Mouse (Mus musculus): ENCODE measurements around the gene Apba3.

Gene Apba3

DNA sequence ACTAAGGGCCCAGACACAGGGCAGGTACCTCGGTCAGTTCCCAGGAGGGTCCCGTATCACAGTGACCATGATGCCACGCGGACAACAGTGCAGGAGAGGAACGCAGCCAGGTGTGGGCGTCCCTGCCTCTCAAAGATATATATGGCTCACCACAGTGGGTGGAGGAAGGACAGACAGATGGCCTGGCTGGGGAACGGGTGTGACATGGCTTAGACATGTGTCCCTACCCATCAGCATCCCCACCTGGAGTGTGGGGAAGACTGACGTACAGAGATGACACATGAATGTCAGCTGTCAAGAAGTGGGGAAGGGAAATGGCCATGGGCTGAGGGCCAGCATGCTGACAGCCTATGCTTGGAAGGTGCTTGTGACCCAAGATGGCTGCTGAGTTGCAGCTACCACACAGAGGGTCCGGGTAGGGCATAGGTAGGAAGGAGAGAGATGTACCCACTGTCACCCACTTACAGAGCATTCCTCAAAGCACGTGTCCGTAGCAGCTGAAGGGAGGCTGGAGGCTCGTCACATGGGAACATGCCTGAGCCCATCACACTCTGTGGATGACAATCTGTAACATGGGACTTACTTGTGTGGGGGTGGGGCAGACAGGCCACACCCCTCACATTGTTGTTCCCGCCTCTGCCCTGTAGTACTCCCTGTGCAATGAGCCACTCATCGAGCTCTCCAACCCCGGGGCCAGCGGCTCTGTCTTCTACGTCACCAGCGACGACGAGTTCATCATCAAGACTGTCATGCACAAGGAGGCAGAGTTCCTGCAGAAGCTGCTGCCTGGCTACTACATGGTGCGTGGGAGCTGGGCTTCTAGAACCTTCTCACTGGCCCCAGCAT, 40.3 kb downstream of the Apba3 start:
- DNase-seq (ENCODE audit: low spot score): no peak

DNA sequence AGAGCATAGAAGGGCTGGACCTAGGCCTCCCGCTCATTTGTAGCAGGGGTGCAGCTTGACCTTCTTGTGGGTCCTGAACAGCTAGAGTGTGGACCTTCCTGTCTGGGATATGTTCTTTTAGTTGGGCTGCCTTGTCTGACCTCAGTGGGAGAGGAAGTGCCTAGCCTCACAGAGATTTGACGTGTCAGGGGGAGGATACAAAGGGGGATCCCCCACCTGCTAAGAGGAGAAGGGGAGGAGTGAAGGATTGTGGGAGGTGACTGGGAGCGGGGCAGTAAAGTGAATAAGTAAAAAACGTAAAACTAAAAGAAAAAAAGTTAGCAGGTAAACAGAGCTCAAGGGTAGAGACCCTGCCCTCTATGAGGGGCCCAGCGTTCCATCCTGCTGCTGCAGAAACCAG, 42.8 kb downstream of the Apba3 start:
- DNase-seq (ENCODE audit: low spot score): no peak

- no peak for DNase-seq (ENCODE audit: low spot score)
Observed at GRCm38 (mm10) chr10:81313581-81313980, 46.8 kb downstream of the Apba3 start.

DNA sequence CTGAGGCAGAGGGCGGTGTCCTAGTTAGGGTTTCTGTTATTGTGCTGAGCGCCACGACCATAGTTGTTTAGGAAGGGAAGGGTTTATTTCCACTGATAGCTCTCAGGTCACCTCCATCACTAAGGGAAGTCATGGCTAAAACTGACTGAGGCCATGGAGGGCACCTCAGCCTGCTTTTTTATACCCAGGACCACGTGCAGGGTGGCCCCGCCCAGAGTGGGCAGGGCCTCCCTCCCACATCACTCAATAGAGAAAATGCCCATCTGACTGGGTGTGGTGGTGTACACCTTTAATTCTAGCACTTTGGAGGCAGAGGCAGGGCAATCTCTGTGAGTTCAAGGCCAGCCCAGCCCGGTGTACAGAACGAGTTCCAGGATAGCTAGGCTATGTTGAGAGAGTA, 47.4 kb downstream of the Apba3 start:
- no peak for DNase-seq (ENCODE audit: low spot score)

DNA sequence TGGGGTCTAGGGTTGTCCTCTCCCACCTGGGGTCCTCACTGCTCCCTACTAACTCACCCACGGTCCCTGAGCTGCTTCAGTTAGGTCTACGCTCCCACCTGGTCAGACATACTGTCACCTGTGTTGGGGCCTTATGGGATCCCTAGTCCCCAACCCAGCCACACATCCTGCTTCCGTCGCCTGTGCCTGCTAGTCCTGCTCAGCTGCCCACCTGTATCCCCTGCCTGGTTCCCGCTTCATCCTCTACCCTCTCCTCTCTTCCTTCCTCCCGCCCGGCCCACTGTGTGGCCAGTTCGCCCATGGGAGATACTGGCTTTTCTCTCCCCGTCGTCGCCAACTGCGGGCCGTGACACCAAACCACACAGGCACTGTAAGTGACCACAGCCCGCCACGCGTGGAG, 48.8 kb downstream of the Apba3 start:
- DNase-seq (ENCODE audit: low spot score): no peak

GRCm38 (mm10) chr10:81316338-81317060, 49.7 kb downstream of the Apba3 start:
- no peak for DNase-seq (ENCODE audit: low spot score)

GRCm38 (mm10) chr10:81317273-81317672, 50.5 kb downstream of the Apba3 start:
- DNase-seq (ENCODE audit: low spot score): no peak

DNA sequence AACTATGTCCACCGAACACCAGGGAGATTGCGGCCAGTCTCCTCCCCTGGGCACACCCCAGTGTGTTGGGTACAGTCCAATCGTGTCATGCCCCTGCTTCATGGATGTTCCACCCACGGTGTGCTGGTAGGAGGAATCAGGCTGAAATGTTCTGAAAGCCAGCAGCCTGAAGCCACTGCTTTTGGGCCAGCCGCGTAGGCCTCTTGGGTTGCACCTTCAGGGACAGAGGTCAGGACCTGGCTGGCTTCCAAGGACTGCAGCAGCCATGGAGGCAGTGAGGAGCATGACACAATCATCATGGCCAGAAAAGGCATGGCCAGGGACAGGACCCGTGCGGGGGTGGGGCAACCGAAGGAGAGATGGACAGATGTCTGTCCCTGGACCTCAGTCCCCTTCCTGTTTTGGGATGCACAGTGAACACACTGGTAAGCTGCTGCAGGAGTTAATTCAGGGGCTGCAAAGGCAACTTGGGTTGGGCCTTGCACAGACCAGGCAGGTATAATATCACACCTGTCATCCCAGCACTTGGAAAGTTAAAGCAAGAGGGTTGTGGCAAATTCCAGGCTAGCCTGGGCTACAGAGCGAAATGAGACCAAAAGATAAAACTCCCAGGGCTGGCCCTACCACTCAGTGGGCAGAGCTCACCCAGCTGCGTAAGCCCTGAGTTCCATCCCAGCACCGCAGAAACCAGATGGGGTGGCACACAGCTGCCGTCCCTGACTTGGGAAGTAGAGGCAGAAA, 52.0 kb downstream of the Apba3 start:
- no peak for DNase-seq (ENCODE audit: low spot score)

DNA sequence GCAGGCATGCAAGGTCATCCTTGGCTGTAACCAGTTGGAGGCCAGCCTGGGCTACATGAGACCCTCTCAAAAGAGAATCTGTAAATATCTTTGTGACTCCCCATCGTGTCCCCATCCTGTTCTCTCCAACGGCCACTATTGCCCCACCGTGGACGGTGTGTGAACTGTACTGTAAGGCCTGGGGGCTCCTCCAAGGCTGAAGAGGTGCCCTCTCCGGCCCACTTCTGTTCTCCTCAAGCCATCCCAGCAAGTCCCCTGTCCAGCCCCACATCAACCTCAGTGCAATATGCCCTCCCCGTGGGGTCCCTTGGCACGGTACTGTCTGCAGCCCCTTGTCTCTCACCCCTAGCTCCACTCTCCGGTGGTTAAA, 52.6 kb downstream of the Apba3 start:
- DNase-seq (ENCODE audit: low spot score): no peak

DNA sequence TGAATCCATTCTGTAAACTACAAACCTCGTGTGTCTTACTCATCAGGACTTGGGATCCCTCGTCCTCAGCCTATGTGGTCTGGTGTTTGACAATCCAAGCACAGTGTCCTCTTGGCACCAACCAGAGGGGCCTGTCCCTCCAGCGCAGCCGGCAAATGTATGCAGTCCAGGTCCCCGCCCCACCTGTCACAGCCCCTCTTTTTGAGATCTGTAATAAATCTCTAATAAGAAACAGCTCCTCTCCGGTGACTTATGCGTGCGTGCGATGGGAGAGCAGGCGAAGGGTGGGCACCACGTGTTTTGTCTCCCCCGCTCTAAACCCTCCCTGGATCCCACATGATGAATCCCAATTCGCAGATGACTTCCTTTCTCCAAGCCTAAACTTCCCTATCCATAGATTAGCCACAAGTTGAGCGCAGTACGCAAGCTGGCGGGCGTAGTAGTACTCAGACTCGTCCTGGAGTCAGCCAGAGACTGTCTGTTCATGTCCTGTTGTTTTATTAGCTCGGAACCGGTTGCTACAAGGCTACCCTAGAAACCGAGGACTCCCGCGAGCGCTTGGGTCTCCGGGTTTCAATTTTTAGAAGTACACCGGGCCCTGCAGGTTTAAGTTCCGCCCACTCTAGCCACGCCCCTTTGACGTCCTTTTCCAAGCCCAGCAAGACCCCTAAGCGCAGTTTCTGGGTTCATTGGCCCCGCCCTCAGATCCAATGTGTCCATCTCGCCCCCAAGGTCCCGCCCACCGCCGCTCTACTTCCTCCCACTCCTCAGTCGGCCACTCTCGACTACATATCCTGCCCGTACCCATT, 53.2 kb downstream of the Apba3 start:
- no peak for DNase-seq (ENCODE audit: low spot score)

DNA sequence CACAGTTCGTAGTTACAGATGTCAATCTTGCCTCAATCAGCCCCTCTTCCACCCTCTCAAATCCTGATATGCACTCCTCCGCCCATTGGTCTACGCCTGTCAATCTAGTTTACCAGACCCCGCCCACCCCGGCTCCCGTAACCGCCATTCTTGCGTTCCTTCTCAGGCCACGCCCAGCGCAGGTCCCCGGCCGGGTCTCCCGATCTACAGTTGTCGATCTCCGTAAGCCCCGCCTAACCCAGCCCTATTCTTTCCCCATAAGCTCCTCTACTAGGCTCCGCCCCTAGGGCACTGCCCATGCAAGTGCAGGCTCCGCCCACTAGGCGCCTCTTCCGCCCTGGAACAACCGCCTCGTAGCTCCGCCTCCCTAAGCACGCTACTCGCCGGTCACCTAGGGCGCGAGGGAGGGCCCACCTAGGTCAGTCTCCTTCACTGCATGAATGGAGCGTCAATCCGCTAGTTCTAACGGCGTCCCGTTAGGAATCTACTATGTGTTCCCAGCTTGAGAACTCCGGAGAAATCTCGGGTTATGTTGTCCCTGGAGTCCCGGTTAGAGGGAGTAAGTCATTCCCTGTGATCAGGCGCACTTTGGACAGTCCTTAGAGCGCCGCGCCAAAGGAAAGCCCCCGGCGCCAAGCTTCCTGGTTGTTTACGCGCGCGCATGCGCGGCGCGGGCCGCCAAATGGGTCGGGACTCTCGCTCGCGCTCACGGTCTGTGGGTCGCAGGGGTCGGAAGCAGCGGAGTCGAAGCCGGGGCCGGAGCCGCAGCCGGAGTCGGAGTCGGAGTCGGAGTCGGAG, 54.0 kb downstream of the Apba3 start, which contains the start of gene Cactin:
Gene Cactin, plus strand, starts transcription at position 554 of the 798 bp plus-strand sequence.
- peak; percentile 96 for DNase-seq (ENCODE audit: low spot score)

- DNase-seq (ENCODE audit: low spot score): no peak
Observed at GRCm38 (mm10) chr10:81321436-81321835, 54.7 kb downstream of the Apba3 start.

DNA sequence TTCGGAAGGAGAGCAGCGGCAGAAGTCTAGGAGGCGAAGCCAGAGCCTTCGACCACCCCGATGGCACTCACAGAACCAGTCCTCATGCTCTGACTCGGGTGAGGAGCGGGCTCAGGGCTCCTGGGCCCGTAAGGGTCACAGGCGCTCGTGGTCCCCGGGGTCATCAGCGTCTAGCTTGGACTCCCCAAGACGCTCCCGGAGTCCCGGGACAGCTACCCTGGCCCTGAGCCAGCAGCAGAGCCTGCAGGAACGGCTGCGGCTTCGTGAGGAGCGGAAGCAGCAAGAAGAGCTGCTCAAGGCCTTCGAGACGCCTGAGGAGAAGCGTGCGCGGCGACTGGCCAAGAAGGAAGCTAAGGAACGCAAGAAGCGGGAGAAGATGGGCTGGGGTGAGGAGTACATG, 55.7 kb downstream of the Apba3 start:
- DNase-seq (ENCODE audit: low spot score): no peak
